Mouse (Mus musculus) small intestine, adult 2 months (tissue): ENCODE data around the gene Gpsm1.
A peak's percentile ranks its signal among the peaks of the same experiment; 100 is the strongest.

Experiments used
- CTCF ChIP-seq: fragments of 200-500 bp; IDR thresholded peaks from 2 replicates; pipeline ENCODE4 v1.5.1; 2012; ENCODE audit warnings: low read depth, mild to moderate bottlenecking, control low read depth, inconsistent platforms, low read length, moderate library complexity, mixed read lengths; ENCODE audit not compliant: insufficient replicate concordance, insufficient read length; ENCODE audit errors: extremely low read depth
- POLR2A ChIP-seq: fragments of 200-500 bp; IDR thresholded peaks from 2 replicates; pipeline ENCODE4 v1.6.1; 2012; ENCODE audit warnings: low read depth, mild to moderate bottlenecking, control low read depth, inconsistent platforms, low read length, moderate library complexity

- TF ChIP-seq POLR2A = peak; percentile 35; the same call in 1 of the 2 replicates
- TF ChIP-seq CTCF = no peak
These were observed at the start of gene Gpsm1 for GRCm38 (mm10) chr2:26315072-26315924.
